27 mouse cellular contexts compared by ENCODE assay signal in the genomic region with DNA sequence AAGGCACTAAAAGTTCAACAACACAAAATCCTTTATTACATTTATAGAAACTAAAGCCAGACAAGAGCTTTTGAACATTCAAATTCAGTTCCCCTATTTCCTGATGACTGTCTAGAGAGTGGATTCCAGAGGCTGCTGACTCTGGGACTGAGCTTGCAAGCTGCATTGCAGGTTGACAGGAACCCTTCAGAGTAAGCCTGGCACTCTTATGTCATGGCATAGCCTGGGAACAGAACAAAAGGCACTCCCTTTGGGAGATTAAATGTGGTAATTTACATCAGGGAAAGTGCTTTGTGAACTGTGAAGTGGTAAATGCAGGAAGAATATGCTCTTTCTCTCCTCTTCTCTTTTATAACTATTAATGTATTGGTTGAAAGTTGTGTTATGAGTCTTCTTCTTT.
"Had no signal": no experiment of that assay in that cellular context is flagged by ENCODE, and none has a peak within 500 bp of the region (broad histone marks: within the 10 kb centered on the region; RNA-seq: fewer than 3 reads in every experiment).

No protein-coding gene starts in this region.

- H3K9me3 ChIP-seq: heart, embryonic 10.5 days; heart, embryonic 12.5 days; hindbrain, embryonic 10.5 days; hindbrain, embryonic 12.5 days; intestine, embryonic 15.5 days; limb, embryonic 13.5 days; limb, embryonic 15.5 days; liver, embryonic 12.5 days had no signal

- DNase-seq: gastrocnemius, adult 2 months; gastrocnemius, postnatal 10 days; gastrocnemius, postnatal 25 days; heart, adult 18-20 months; heart, postnatal 10 days; heart, postnatal 4 days; kidney, adult 18-20 months; kidney, adult 8-10 months; kidney, postnatal 10 days; kidney, postnatal 25 days; kidney, postnatal 4 days; layer of hippocampus, postnatal 36 days; left cerebral cortex, postnatal 4 days had no signal

- H3K36me3 ChIP-seq: heart, embryonic 10.5 days; heart, embryonic 12.5 days; hindbrain, embryonic 10.5 days; hindbrain, embryonic 12.5 days; intestine, embryonic 15.5 days; limb, embryonic 13.5 days; limb, embryonic 15.5 days; liver, embryonic 12.5 days had no signal

- H3K4me1 ChIP-seq: heart, embryonic 10.5 days; heart, embryonic 12.5 days; hindbrain, embryonic 10.5 days; intestine, embryonic 15.5 days; limb, embryonic 13.5 days; limb, embryonic 15.5 days; liver, embryonic 12.5 days had no signal

- H3K27ac ChIP-seq: gastrocnemius, adult 2 months; heart, embryonic 10.5 days; hindbrain, embryonic 10.5 days; hindbrain, embryonic 12.5 days; hindbrain, embryonic 14.5 days; intestine, embryonic 15.5 days; layer of hippocampus, adult 2 months; limb, embryonic 13.5 days; limb, embryonic 15.5 days; liver, embryonic 12.5 days; liver, embryonic 14.5 days had no signal

- H3K9ac ChIP-seq: heart, embryonic 12.5 days; hindbrain, embryonic 12.5 days; hindbrain, embryonic 14.5 days; intestine, embryonic 15.5 days; limb, embryonic 13.5 days; limb, embryonic 15.5 days; liver, embryonic 12.5 days; liver, embryonic 14.5 days had no signal

- H3K27me3 ChIP-seq: heart, embryonic 12.5 days; hindbrain, embryonic 12.5 days; intestine, embryonic 15.5 days; limb, embryonic 13.5 days; limb, embryonic 15.5 days; liver, embryonic 12.5 days had no signal

- H3K4me2 ChIP-seq: heart, embryonic 12.5 days; hindbrain, embryonic 12.5 days; hindbrain, embryonic 14.5 days; intestine, embryonic 15.5 days; limb, embryonic 13.5 days; limb, embryonic 15.5 days; liver, embryonic 12.5 days had no signal

- ATAC-seq: hindbrain, embryonic 16.5 days; inflammation-experienced regulatory T-cells, adult 6 months; intestine, embryonic 15.5 days; intestine, postnatal 0 days; liver, embryonic 12.5 days had no signal

- H3K4me3 ChIP-seq: gastrocnemius, adult 2 months; heart, embryonic 10.5 days; heart, embryonic 12.5 days; hindbrain, embryonic 10.5 days; hindbrain, embryonic 12.5 days; intestine, embryonic 15.5 days; layer of hippocampus, adult 2 months; limb, embryonic 13.5 days; limb, embryonic 15.5 days; liver, embryonic 12.5 days had no signal
